Mouse (Mus musculus) gastrocnemius, adult 2 months (tissue): ENCODE results near the gene Hpd. TPM values are rescaled to one million over a fixed set of nuclear protein-coding genes. Genes with fewer than 3 reads are reported as not detected.

Experiments
- DNase-seq: peaks from one replicate; pipeline ENCODE4 v3.0.0; 2022
- H3K27ac ChIP-seq: fragments of 200-600 bp; 2 replicates; pipeline ENCODE4 v1.8.1; 2022; ENCODE audit warnings: mild to moderate bottlenecking
- H3K4me3 ChIP-seq: fragments of 200-600 bp; 2 replicates; pipeline ENCODE4 v1.8.1; 2022; ENCODE audit warnings: mild to moderate bottlenecking, moderate library complexity
- CTCF ChIP-seq: fragments of 200-600 bp; IDR thresholded peaks from 2 replicates; pipeline ENCODE4 v1.8.1; 2022; ENCODE audit warnings: antibody characterized with exemption, mild to moderate bottlenecking, moderate library complexity
- intact Hi-C: fragments of 180-260 bp; cut with DNase I; formaldehyde crosslinking; loops from one replicate; pipeline ENCODE4 v1.15.1; 2025
- total RNA-seq, 2 experiments: library from RNA; stranded (reverse); gene quantifications; 2 replicates each; pipeline ENCODE4 v1.2.3; 2021

Gene Hpd
- total RNA-seq, 2 experiments from 2014 or later: not detected

DNA sequence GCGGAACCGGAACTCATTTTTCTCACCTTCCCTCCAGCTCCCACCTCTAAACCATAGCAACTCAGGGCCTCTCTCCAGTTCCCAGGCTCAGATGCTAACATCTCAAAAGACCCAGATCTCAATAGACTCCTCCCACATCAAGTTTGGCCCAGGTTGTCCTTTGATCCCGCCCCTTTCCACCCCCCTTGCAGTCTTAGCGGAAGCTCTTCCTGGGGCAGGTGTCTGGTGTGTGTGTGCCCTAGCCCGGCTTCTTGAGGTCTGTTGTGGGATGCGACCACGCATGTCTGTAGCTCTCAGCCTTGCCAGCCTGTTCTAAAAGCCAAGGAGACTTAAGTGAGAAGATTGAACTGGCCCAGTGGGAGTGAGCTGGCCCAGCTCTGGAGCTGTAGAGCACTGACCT is 31.9 kb downstream of the Hpd start:
- Histone ChIP-seq H3K4me3 (peak overlapping the region; percentile 67), H3K27ac (peak overlapping the region; percentile 48)
- no peak for DNase-seq
- no peak for TF ChIP-seq CTCF
- intact Hi-C loops: no loop called here

DNA sequence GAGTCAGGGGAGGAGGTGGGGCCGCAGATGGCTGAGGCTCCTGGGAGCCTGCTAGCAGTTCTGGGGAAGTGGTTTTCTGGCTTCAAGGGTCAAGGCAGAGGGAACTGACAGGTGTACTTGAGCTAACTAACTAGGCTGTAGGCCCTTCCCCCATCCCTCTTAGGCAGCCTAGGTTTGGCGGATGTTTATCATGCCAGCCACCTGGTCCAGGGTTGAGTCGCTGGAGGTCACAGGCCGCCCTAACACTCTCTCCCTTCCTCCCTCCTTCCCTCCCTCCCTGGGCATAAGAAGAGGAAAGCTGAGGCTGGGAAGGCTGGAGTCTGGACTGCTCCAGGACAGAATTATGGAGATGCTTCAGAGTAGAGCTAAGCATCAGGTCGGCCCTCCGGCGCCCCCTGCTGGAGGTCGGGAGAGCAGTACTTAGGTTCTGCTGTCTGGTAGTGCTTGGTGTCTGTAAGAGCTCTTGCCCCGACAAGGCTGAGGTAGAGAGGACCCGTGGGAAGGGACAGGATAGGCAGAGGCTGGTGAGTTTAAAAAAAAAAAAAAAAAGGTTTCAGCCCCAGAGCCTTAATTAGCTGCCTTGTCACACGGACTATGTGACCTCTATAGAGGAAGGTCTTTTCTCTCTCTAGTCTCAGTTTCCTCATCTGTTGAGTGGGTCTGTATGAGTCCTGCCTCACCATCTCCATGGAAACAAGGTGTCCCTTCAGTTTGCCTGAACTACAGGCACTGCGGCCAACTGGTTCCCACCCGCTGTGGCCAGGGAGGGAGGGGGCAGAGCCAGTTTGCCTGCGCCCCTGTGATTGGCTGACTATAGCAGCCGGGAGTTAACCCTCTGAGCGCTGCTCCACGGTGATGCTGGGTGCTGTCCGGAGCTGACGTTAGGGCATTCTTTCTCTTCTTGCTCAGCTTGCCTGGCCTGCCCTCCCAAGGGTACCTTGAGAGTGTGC is 32.8 kb downstream of the Hpd start:
- peak; percentile 95 for TF ChIP-seq CTCF
- DNase-seq: peak; percentile 94

DNA sequence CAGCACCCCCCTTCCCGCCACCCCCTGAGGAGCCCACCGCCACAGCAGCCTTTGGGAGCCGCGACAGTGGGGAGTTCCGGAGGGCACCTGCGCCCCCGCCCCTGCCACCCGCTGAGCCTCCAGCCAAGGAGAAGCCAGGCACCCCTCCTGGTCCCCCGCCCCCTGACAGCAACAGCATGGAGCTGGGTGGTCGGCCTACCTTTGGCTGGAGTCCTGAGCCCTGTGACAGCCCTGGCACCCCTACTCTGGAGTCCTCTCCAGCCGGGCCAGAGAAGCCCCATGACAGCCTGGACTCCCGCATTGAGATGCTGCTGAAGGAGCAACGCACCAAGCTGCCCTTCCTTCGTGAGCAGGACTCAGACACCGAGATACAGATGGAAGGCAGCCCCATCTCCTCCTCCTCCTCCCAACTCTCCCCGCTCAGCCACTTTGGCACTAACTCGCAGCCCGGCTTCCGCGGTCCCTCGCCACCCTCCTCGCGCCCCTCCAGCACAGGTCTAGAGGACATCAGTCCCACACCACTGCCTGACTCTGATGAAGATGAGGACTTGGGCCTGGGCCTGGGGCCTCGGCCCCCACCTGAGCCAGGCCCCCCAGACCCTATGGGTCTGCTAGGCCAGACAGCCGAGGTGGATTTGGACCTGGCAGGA is 34.3 kb downstream of the Hpd start:
- intact Hi-C loops: loop anchor here (2.0 kb wide), 1 partner anchor 31 kb away; no protein-coding TSS in a partner anchor
- DNase-seq: peak; percentile 27
- Histone ChIP-seq H3K27ac (no peak overlapping the region), H3K4me3 (no peak overlapping the region)
- TF ChIP-seq CTCF: no peak

More for the DNA sequence above, 32.8 kb downstream of the Hpd start:
- Histone ChIP-seq H3K27ac (peak overlapping the region; percentile 60), H3K4me3 (peak overlapping the region; percentile 67)
- intact Hi-C loops: loop anchor here (1.0 to 2.0 kb wide), 2 partner anchors 16 to 33 kb away; no protein-coding TSS in a partner anchor

DNA sequence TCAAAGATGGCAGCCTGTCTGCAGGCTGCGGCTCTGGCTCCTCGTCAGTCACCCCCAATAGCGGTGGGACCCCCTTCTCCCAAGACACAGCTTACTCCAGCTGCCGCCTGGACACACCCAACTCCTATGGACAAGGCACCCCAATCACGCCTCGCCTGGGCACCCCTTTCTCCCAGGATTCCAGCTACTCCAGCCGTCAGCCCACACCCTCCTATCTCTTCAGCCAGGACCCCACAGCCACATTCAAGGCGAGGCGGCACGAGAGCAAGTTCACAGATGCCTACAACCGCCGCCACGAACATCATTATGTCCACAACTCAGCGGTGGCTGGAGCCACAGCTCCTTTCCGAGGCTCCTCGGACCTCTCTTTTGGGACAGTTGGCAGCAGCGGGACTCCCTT is 35.0 kb downstream of the Hpd start:
- no peak for DNase-seq
- Histone ChIP-seq H3K4me3 (no peak overlapping the region), H3K27ac (no peak overlapping the region)
- no peak for TF ChIP-seq CTCF
- intact Hi-C loops: no loop called here

DNA sequence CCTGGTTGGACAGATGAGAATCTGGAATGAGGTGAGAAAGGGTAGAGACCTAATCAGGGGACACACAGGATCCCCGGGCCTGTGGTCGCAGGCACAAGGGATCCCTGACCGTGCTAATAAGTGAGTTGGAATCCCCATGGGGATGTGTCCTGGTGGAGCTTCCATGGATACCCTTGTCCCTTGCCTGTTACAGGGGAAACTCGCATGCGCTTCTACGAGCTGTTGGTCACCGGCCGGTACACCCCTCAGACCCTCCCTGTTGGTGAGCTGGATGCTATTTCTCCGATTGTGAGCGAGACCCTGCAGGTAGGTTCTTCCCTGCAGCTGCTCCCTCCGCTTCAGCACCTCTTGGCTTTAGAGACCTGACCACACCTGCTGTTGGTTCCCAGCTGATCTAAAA is 36.2 kb downstream of the Hpd start:
- no peak for DNase-seq
- TF ChIP-seq CTCF: no peak

DNA sequence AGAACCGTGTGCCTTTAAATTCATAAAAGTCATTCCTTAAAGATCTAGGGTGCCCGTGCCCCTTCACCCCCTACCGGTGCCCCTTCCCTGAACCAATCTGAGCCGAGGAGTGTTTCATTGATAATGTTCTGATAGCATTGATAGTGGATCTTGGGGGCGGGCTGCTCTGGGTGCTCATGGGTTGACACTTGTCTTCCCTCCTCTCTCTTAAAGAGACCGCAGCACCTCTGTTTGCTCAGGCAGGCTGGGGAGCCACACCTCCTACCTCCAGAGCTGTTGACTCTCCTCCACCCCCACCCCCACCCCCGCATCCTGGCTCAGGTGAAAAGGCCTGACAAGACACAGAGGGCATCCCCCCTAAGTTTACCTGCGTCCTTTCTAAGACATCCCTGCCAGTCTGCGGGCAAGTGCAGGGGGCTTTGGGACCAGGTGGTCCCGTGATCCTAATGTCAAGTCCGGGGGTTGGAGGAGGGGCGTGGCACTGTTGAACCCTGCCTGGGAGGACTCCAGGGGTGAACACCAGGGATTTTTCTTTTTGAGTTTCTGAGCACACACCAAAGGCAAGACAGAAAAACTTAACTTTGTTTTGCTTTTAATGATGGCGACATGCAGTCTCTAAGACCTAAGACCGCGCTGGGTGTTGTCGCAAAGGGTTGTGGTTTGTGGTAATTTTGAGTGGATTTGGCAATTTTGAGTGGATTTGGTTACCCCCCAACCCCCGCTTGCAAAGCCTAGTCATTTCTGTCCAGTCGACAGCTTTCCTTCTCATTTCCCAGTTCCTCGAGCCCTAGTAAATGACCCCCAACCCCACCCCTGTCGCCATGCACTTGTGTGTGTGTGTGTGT is 37.6 kb downstream of the Hpd start:
- no peak for DNase-seq
- peak overlapping the region; percentile 88 for H3K4me3 ChIP-seq
- H3K27ac ChIP-seq: peak overlapping the region; percentile 98
- TF ChIP-seq CTCF: no peak
- intact Hi-C loops: no loop called here

More for the DNA sequence above, 36.2 kb downstream of the Hpd start:
- intact Hi-C loops: no loop called here
- Histone ChIP-seq H3K4me3 (no peak overlapping the region), H3K27ac (no peak overlapping the region)

DNA sequence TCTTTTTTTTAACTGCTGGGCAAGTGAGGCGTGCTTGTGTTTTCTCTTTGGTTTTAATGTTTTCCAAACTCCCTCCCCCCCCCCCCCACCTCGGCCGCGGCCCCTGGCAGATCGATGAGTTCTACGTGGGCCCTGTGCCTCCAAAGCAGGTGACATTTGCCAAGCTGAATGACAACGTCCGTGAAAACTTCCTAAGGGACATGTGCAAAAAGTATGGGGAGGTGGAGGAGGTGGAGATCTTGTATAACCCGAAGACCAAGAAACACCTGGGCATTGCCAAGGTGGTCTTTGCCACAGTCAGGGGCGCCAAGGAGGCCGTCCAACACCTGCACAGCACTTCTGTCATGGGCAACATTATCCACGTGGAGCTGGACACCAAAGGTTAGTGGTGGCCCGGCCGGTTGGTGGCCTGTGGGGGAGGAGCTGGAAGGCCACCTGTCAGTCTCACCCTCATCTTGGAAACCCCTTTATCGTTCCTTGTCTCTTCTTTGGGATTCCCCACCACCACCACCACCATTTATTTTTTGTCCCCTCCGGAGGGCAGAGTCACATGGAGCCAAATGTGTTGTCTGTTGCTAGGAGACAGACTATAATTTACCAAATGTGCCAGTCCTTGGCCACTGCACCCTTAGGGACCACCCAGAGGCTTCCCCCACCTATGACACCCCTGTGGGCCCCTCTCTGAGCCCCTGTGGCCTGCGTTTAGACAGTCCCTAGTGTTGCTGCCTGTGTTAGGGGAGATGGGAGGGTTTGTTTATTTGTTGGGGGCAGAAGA is 38.4 kb downstream of the Hpd start:
- TF ChIP-seq CTCF: no peak
- DNase-seq: peak; percentile 29
- Histone ChIP-seq H3K4me3 (peak overlapping the region; percentile 88), H3K27ac (peak overlapping the region; percentile 98)
- intact Hi-C loops: no loop called here

DNA sequence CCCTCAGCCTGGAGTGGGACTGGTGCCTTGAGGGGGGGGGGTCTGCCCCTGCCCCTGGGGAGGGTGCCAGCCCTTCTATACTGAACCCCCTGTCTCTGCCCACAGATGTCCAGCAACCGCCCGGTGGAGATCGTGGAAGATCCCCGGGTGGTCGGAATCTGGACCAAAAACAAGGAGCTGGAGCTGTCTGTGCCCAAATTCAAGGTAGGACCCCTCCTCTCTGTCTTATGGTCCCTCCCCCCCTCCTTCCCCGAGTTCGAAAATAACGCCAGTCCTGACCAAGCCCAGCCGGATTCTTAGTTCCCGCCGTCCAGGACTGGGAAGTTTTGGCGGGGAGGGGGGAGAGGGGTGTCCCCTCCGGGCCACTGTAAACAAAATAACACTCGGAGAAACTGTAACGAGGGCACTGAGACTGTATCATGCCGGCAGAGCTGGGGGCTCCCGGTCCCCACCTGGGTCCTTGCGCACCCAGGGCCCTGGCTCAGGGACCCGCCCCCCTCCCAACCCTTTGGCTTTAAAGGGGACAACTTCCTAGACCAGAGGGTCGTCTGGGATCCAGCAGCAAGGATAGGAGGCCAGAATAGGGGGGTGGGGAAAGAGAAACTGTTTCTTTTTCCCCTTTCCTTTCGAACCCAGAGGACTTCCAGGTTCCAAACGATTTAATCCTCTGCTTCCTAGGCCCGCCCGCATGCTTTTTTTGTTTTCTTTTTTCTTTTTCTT is 39.1 kb downstream of the Hpd start:
- H3K4me3 ChIP-seq: peak overlapping the region; percentile 88
- TF ChIP-seq CTCF: no peak
- intact Hi-C loops: no loop called here
- DNase-seq: peak; percentile 35
- H3K27ac ChIP-seq: peak overlapping the region; percentile 98

DNA sequence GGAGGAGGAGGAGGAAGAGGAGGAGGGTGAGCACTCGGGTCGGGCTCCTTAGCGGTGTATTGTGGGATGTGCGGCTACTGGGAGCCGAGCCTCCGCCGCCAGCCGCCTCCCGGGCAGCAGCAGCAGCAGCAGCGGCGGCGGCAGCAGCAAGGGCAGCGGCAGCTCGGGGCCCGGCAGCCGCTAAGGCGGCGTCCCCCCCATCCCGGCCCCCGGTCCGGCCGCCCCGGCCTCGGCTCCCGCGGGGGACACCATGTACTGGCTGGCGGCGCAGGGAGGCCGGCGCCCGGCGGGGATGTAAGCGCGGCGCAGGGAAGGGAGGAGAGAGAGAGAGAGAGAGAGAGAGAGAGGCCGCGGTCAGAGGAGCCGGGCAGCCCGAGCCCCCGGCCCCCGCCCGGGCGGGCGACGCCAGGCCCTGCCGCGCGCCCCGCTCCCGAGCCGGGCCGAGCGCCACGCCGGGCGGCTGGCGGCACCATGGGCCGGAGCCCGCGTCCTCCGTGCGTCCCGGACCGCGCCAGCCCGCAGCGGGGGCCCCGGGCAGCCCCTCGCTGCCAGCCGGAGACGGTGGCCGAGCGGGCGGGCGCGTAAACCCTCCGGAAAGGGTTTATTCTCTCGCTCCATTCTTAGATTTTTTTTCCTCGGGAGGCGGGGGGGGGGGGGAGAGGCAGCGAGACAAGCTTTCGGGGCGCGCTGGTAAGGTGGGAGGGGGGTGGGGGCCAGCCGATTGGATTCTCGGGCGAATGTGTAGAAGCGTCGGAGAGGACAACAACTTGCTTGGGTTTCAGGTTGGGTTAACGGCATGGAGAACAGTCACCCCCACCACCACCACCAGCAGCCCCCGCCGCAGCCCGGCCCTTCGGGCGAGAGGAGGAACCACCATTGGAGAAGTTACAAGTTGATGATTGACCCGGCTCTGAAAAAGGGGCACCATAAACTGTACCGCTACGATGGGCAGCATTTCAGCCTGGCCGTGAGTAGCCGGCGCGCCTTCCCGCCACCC is 40.1 kb downstream of the Hpd start, which contains the start of gene Setd1b:
Setd1b (plus strand) TSS at position 33 of the 997 bp plus-strand sequence.
- intact Hi-C loops: no loop called here
- Histone ChIP-seq H3K27ac (peak within 1 kb of the TSS; percentile 98), H3K4me3 (peak within 1 kb of the TSS; percentile 88)
- TF ChIP-seq CTCF: no peak
- peak; percentile 80 for DNase-seq
